Mouse (Mus musculus): Measurements from ENCODE around the gene Idh3a.

DNA sequence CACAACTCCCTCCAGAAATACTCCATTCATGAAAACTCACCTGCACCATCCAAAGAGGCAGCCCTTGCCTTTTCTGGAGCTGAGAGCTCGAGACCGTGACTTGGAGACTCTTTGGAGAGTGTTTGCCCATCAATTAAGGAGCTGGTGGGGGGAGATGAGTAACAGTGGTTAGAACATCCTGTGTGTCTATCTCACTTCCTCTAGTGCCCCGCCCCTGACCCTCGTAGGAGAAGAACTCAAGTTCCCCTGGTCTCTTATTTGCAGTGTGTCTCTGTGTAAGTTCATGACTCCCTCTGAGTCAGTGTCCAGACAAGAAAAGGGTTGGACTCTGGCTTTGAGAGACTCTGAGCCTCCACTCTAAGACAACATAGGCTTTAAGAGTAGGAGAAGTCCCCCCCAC is 56.4 kb downstream of the Idh3a start:
- no peak for TF ChIP-seq CTCF (IDR thresholded peaks at IDR 0.05; ENCODE audit: control insufficient read depth, insufficient read depth, low read length)
- TF ChIP-seq POLR2A (IDR thresholded peaks at IDR 0.05; ENCODE audit: borderline replicate concordance, control insufficient read depth, low read depth, low read length), result no peak

Measured in bone marrow, adult 2 months (tissue).